Mouse (Mus musculus): Measurements from ENCODE around the gene Gsto2.

GRCm38 (mm10) chr19:47907596-47907995, 42.3 kb downstream of the Gsto2 start:
- no peak for TF ChIP-seq POLR2A (IDR thresholded peaks at IDR 0.05; ENCODE audit: insufficient read length, low read depth)
- TF ChIP-seq TCF12 (IDR thresholded peaks at IDR 0.05; ENCODE audit: insufficient read depth, poor library complexity, severe bottlenecking) = no peak
- no peak for TF ChIP-seq USF1 (IDR thresholded peaks at IDR 0.05; ENCODE audit: low read depth)

All from myocyte (in vitro differentiated cells).